Mouse (Mus musculus) inflammation-experienced regulatory T-cells, adult 16 weeks (primary cell): ENCODE results near the gene Lims1. TPM values are rescaled to one million over a fixed set of nuclear protein-coding genes. Genes with fewer than 3 reads are reported as not detected.

Source experiments
- polyA plus RNA-seq: library from polyadenylated mRNA; unstranded; fragments of 100-300 nt; shearing (Covaris generic); gene quantifications from one replicate; pipeline ENCODE4 v1.2.1, GENCODE M21; 2017

The Lims1 gene
- 119 TPM for polyA plus RNA-seq

GRCm38 (mm10) chr10:58323028-58323991, at the start of gene Lims1:
TSS of gene Lims1 (plus strand) at chr10:58323466.

GRCm38 (mm10) chr10:58446384-58447279, 123.4 kb downstream of the Lims1 start, which contains the start of gene Ranbp2:
TSS of gene Ranbp2 (plus strand) at chr10:58446920.

Other genes starting within 250 kb of the Lims1 start
- not detected for gene AW822073, start 98.5 kb upstream of the Lims1 start, polyA plus RNA-seq
- not detected for gene Duxf3, start 90.8 kb upstream of the Lims1 start, polyA plus RNA-seq
- gene Gm4981, start 86.8 kb upstream of the Lims1 start, polyA plus RNA-seq = not detected
- gene Gcc2, start 68.0 kb upstream of the Lims1 start, polyA plus RNA-seq = 71.1 TPM
- gene Ranbp2, start 123.5 kb downstream of the Lims1 start, polyA plus RNA-seq = 77.9 TPM
- gene Ccdc138, start 174.5 kb downstream of the Lims1 start, polyA plus RNA-seq = 3.7 TPM